Mouse (Mus musculus): ENCODE measurements around the gene Slc24a3. TPM values are rescaled to one million over a fixed set of nuclear protein-coding genes. Genes with fewer than 3 reads are reported as not detected.

Slc24a3 gene
- total RNA-seq, 2 experiments from 2014 or later = 1.3 to 2.0 TPM

GRCm38 (mm10) chr2:145401240-145401805, 233.8 kb downstream of the Slc24a3 start:
- Histone ChIP-seq H3K4me3 (no peak overlapping the region), H3K27ac (no peak overlapping the region)
- DNase-seq = no peak
- TF ChIP-seq CTCF (IDR thresholded peaks at IDR 0.05) = no peak
- intact Hi-C loops (cut with DNase I) = no loop called here

- intact Hi-C loops (cut with DNase I) = no loop called here
- no peak for DNase-seq
- no peak overlapping the region for H3K27ac ChIP-seq
- TF ChIP-seq CTCF (IDR thresholded peaks at IDR 0.05) = no peak
- H3K4me3 ChIP-seq = no peak overlapping the region
These were observed 234.4 kb downstream of the Slc24a3 start for GRCm38 (mm10) chr2:145401996-145402395.

GRCm38 (mm10) chr2:145404818-145405531, 237.4 kb downstream of the Slc24a3 start:
- TF ChIP-seq CTCF (IDR thresholded peaks at IDR 0.05) = no peak
- Histone ChIP-seq H3K27ac (no peak overlapping the region), H3K4me3 (no peak overlapping the region)
- intact Hi-C loops (cut with DNase I) = no loop called here
- DNase-seq = no peak

DNA sequence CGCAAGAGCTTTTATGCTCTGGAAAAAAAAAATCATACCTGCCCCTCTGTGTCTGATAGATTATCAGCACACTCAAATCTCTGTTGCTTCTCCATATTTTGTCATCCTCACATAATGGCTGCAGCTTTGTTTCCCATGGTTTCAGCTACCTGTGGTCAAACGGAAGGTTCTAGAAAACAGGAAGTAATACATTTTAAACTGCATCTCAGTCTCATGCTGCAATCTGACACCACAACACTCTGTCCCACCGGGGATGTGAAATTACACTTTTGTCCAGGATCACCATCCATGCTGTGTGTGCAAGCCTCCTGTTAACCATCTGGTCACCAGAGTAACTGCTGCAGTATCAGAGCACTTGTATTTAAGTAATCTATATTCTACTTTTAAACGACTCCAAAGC, 238.2 kb downstream of the Slc24a3 start:
- intact Hi-C loops (cut with DNase I) = no loop called here
- H3K27ac ChIP-seq = no peak overlapping the region
- TF ChIP-seq CTCF (IDR thresholded peaks at IDR 0.05) = no peak
- H3K4me3 ChIP-seq = no peak overlapping the region
- DNase-seq = no peak

GRCm38 (mm10) chr2:145417738-145418137, 250.2 kb downstream of the Slc24a3 start:
- intact Hi-C loops (cut with DNase I) = no loop called here
- Histone ChIP-seq H3K27ac (no peak overlapping the region), H3K4me3 (no peak overlapping the region)
- no peak for DNase-seq
- no peak for TF ChIP-seq CTCF (IDR thresholded peaks at IDR 0.05)

GRCm38 (mm10) chr2:145419078-145419477, 251.5 kb downstream of the Slc24a3 start:
- no peak overlapping the region for H3K27ac ChIP-seq
- no peak for DNase-seq
- intact Hi-C loops (cut with DNase I) = no loop called here
- TF ChIP-seq CTCF (IDR thresholded peaks at IDR 0.05) = no peak
- no peak overlapping the region for H3K4me3 ChIP-seq

GRCm38 (mm10) chr2:145420967-145421888, 253.7 kb downstream of the Slc24a3 start:
- TF ChIP-seq CTCF (IDR thresholded peaks at IDR 0.05) = no peak
- no peak overlapping the region for H3K27ac ChIP-seq
- no peak overlapping the region for H3K4me3 ChIP-seq
- no peak for DNase-seq
- intact Hi-C loops (cut with DNase I) = no loop called here

DNA sequence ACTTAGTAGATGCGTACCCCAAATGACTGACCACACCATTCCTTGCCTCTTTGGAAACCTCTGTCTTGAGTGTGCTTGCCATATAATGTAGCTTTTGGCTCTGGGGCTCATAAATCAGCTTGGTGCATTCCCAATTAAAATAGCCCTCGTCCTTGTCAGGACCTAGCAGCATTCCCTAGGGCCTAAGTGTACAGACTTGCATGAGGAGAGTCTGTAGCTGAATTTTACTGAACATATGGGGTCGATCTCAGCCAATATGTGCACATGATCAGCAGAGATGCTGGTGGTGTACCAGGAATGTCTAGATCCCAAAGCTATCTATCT, 254.3 kb downstream of the Slc24a3 start:
- intact Hi-C loops (cut with DNase I) = no loop called here

DNA sequence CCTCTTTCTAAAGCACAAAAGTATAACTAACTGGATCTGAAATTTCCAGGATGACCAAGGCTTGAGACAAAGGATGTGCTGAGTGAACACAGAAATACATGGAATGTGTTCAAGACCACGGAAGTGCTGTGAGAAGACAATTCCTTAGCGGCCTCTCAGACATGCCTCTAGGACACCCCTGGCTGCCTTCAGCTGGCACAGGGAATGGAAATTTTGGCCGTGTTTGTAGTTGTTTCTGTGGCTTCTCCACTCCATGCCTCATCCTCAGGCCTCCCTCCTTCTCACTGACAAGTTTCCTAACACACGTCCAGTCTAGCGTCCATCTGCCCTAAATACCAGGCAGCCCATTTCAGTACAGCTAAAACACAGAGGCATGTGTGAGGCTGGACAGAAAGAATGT, 262.4 kb downstream of the Slc24a3 start:
- no peak overlapping the region for H3K4me3 ChIP-seq
- no peak overlapping the region for H3K27ac ChIP-seq
- TF ChIP-seq CTCF (IDR thresholded peaks at IDR 0.05) = no peak
- DNase-seq = no peak
- intact Hi-C loops (cut with DNase I) = no loop called here

More for the DNA sequence above, 254.3 kb downstream of the Slc24a3 start:
- Histone ChIP-seq H3K4me3 (no peak overlapping the region), H3K27ac (no peak overlapping the region)
- no peak for DNase-seq
- no peak for TF ChIP-seq CTCF (IDR thresholded peaks at IDR 0.05)

GRCm38 (mm10) chr2:145434068-145434467, 266.5 kb downstream of the Slc24a3 start:
- no peak overlapping the region for H3K27ac ChIP-seq
- DNase-seq = no peak
- no peak overlapping the region for H3K4me3 ChIP-seq
- intact Hi-C loops (cut with DNase I) = no loop called here
- no peak for TF ChIP-seq CTCF (IDR thresholded peaks at IDR 0.05)

- no peak for DNase-seq
- intact Hi-C loops (cut with DNase I) = no loop called here
- no peak overlapping the region for H3K27ac ChIP-seq
- TF ChIP-seq CTCF (IDR thresholded peaks at IDR 0.05) = no peak
- no peak overlapping the region for H3K4me3 ChIP-seq
These were observed 270.8 kb downstream of the Slc24a3 start for GRCm38 (mm10) chr2:145438336-145438735.

DNA sequence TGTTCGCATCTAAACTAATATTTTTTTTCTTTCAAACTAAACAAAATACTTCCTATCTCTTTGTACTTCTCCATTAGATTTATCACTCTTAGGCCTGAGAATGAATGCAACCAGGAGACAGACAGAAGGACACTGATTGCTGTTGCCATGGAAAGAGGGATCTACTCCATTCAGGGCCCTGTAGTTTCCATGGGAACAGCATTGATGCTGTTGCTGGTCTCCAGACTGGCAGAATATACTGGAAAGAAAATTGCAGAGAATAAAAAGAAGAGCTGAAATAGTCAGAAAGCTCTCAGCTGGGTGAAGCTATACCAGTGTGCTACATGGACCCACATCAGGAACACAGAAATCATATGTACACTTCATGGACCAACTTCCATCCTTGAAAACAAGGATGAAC, 272.2 kb downstream of the Slc24a3 start:
- no peak overlapping the region for H3K27ac ChIP-seq
- TF ChIP-seq CTCF (IDR thresholded peaks at IDR 0.05) = no peak
- intact Hi-C loops (cut with DNase I) = no loop called here
- no peak for DNase-seq
- no peak overlapping the region for H3K4me3 ChIP-seq

GRCm38 (mm10) chr2:145457106-145457747, 289.7 kb downstream of the Slc24a3 start:
- no peak for DNase-seq
- Histone ChIP-seq H3K4me3 (no peak overlapping the region), H3K27ac (no peak overlapping the region)
- intact Hi-C loops (cut with DNase I) = no loop called here
- TF ChIP-seq CTCF (IDR thresholded peaks at IDR 0.05) = peak; percentile 10; the same call in 1 of the 2 replicates
